ENCODE assay signal across 27 mouse cellular contexts in genomic region chr1:67366038-67366437, GRCm38 (mm10).
DNase-seq lines count a peak whose midpoint lies in the region; ATAC-seq lines count a peak whose summit lies in the region.
"Had no signal": no experiment of that assay in that cellular context is flagged by ENCODE, and none has a peak within 500 bp of the region (broad histone marks: within the 10 kb centered on the region; RNA-seq: fewer than 3 reads in every experiment).

No protein-coding gene starts in this region.

- no peaks in the 10 kb centered on the region for H3K9me3 ChIP-seq in forebrain, embryonic 11.5 days (ENCODE audit: control insufficient read depth, low read length)
- H3K9me3 ChIP-seq in forebrain, embryonic 10.5 days: no peaks in the 10 kb centered on the region
- H3K9me3 ChIP-seq in neural tube, embryonic 12.5 days: no peaks in the 10 kb centered on the region
- H3K9me3 ChIP-seq in midbrain, embryonic 12.5 days: no peaks in the 10 kb centered on the region
- H3K9me3 ChIP-seq: heart, embryonic 12.5 days; hindbrain, embryonic 13.5 days; intestine, embryonic 15.5 days; limb, embryonic 13.5 days; liver, embryonic 12.5 days; neural tube, embryonic 13.5 days had no signal

- no peaks in the 10 kb centered on the region for H3K27me3 ChIP-seq in forebrain, embryonic 11.5 days (ENCODE audit: control insufficient read depth, insufficient read depth, low read length)
- no peaks in the 10 kb centered on the region for H3K27me3 ChIP-seq in forebrain, embryonic 10.5 days (ENCODE audit: poor library complexity, severe bottlenecking)
- no peaks in the 10 kb centered on the region for H3K27me3 ChIP-seq in neural tube, embryonic 12.5 days (replicated peaks)
- H3K27me3 ChIP-seq in midbrain, embryonic 12.5 days: no peaks in the 10 kb centered on the region
- H3K27me3 ChIP-seq: heart, embryonic 12.5 days; hindbrain, embryonic 13.5 days; intestine, embryonic 15.5 days; limb, embryonic 13.5 days; liver, embryonic 12.5 days; neural tube, embryonic 13.5 days had no signal

- peak; percentile 79 for ATAC-seq in forebrain, embryonic 11.5 days (replicated peaks; ENCODE audit: low FRiP score)
- peak; percentile 70; the same call in 1 of the 2 replicates for ATAC-seq in neural tube, embryonic 12.5 days (ENCODE audit: low FRiP score, low read depth)
- peak; percentile 88 for ATAC-seq in midbrain, embryonic 12.5 days (ENCODE audit: low FRiP score, low read depth)
- ATAC-seq: CD4-positive, CD25-positive, alpha-beta regulatory T cell, adult 4 months; intestine, embryonic 15.5 days; liver, embryonic 12.5 days had no signal

- intact Hi-C loops in left cerebral cortex, postnatal 10 days (cut with DNase I): no loop called here

- H3K4me1 ChIP-seq in forebrain, embryonic 11.5 days (replicated peaks; ENCODE audit: control insufficient read depth, insufficient read depth, low read length): no peaks in the 10 kb centered on the region
- peaks cover 19% of the 10 kb centered on the region for H3K4me1 ChIP-seq in forebrain, embryonic 10.5 days
- H3K4me1 ChIP-seq in neural tube, embryonic 12.5 days: no peaks in the 10 kb centered on the region
- peaks cover 14% of the 10 kb centered on the region for H3K4me1 ChIP-seq in midbrain, embryonic 12.5 days
- H3K4me1 ChIP-seq: heart, embryonic 12.5 days; intestine, embryonic 15.5 days; limb, embryonic 13.5 days; liver, embryonic 12.5 days had no signal

- H3K9ac ChIP-seq in forebrain, embryonic 11.5 days (ENCODE audit: low read length): no peak overlapping the region
- H3K9ac ChIP-seq in neural tube, embryonic 12.5 days: no peak overlapping the region
- no peak overlapping the region for H3K9ac ChIP-seq in midbrain, embryonic 12.5 days (replicated peaks)
- H3K9ac ChIP-seq: heart, embryonic 12.5 days; hindbrain, embryonic 13.5 days; intestine, embryonic 15.5 days; limb, embryonic 13.5 days; liver, embryonic 12.5 days; neural tube, embryonic 13.5 days had no signal

- H3K36me3 ChIP-seq in forebrain, embryonic 11.5 days (ENCODE audit: control insufficient read depth, insufficient read depth, low read length): no peaks in the 10 kb centered on the region
- H3K36me3 ChIP-seq in forebrain, embryonic 10.5 days (replicated peaks): no peaks in the 10 kb centered on the region
- H3K36me3 ChIP-seq in neural tube, embryonic 12.5 days: no peaks in the 10 kb centered on the region
- H3K36me3 ChIP-seq in midbrain, embryonic 12.5 days: no peaks in the 10 kb centered on the region
- H3K36me3 ChIP-seq: heart, embryonic 12.5 days; hindbrain, embryonic 13.5 days; intestine, embryonic 15.5 days; limb, embryonic 13.5 days; liver, embryonic 12.5 days; neural tube, embryonic 13.5 days had no signal

- 6% methylated on average over 2 of the region's 2 CpGs for WGBS in forebrain, embryonic 11.5 days
- 19% methylated on average over 2 of the region's 2 CpGs for WGBS in forebrain, embryonic 10.5 days
- WGBS in neural tube, embryonic 12.5 days: 24% methylated on average over 2 of the region's 2 CpGs
- 5% methylated on average over 2 of the region's 2 CpGs for WGBS in midbrain, embryonic 12.5 days

- no peak overlapping the region for H3K4me2 ChIP-seq in forebrain, embryonic 11.5 days (ENCODE audit: low read depth, low read length, severe bottlenecking)
- no peak overlapping the region for H3K4me2 ChIP-seq in neural tube, embryonic 12.5 days (replicated peaks)
- 0 out of 2 replicates have a peak overlapping the region, but pooled peaks have one; percentile 9 for H3K4me2 ChIP-seq in midbrain, embryonic 12.5 days (replicated peaks)
- H3K4me2 ChIP-seq: heart, embryonic 12.5 days; hindbrain, embryonic 13.5 days; intestine, embryonic 15.5 days; limb, embryonic 13.5 days; liver, embryonic 12.5 days; neural tube, embryonic 13.5 days had no signal

- H3K27ac ChIP-seq in forebrain, embryonic 11.5 days (ENCODE audit: low read depth, low read length): no peak overlapping the region
- H3K27ac ChIP-seq in forebrain, embryonic 10.5 days: no peak overlapping the region
- no peak overlapping the region for H3K27ac ChIP-seq in neural tube, embryonic 12.5 days
- H3K27ac ChIP-seq in midbrain, embryonic 12.5 days (replicated peaks): peak overlapping the region; percentile 66; the same call in 1 of the 2 replicates
- H3K27ac ChIP-seq: hindbrain, embryonic 13.5 days; intestine, embryonic 15.5 days; layer of hippocampus, adult 2 months; limb, embryonic 13.5 days; liver, embryonic 12.5 days; neural tube, embryonic 13.5 days had no signal

- H3K4me3 ChIP-seq in forebrain, embryonic 11.5 days (ENCODE audit: low read depth, low read length): no peak overlapping the region
- no peak overlapping the region for H3K4me3 ChIP-seq in forebrain, embryonic 10.5 days
- H3K4me3 ChIP-seq in neural tube, embryonic 12.5 days: no peak overlapping the region
- no peak overlapping the region for H3K4me3 ChIP-seq in midbrain, embryonic 12.5 days
- H3K4me3 ChIP-seq: heart, embryonic 12.5 days; hindbrain, embryonic 13.5 days; intestine, embryonic 15.5 days; layer of hippocampus, adult 2 months; limb, embryonic 13.5 days; liver, embryonic 12.5 days; neural tube, embryonic 13.5 days had no signal

- DNase-seq in forebrain, embryonic 11.5 days (ENCODE audit: low spot score): no peak
- DNase-seq in forebrain, embryonic 10.5 days (ENCODE audit: extremely low spot score, low spot score): no peak
- DNase-seq in neural tube, embryonic 10.5 days (ENCODE audit: extremely low spot score, low spot score): no peak
- no peak for DNase-seq in cerebellum, postnatal 36 days
- no peak for DNase-seq in left cerebral cortex, postnatal 10 days (ENCODE audit: extremely low spot score in 1 of 2, low spot score in 2 of 2)
- DNase-seq: adrenal gland, postnatal 36 days; cerebellum, adult 11 months; cerebellum, adult 9-11 months; gastrocnemius, postnatal 14 days; heart, adult 18-20 months; heart, postnatal 10 days; kidney, adult 8-10 months; kidney, postnatal 14 days; layer of hippocampus, postnatal 36 days; lung, adult 18-20 months; lung, postnatal 10 days; thymus, postnatal 14 days had no signal
